Mouse (Mus musculus): ENCODE measurements at regions not wholly inside any gene's neighbourhood (a gene's known extent, or its start where the extent isn't known, plus 50 kb on each side); places are given as distances from the start of the nearest gene placed in this dataset.

DNA sequence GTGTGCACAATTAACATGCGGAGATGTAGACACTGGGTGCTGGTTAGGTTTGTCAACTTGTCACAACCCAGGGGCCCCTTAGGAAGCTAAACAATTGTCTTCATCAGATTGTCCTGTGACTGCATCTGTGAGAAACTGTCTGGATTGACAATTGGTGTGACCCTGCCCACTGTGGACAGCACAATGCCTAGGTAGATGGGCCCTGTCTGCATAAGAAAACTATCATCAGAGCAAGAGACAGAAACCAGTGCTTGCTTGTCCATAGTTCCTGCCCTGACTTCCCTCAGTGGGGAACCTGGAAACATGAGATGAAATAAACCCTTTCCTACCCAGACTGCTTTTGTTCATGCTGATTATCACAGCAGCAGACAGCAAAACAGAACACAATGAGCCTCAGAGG, 63.5 kb upstream of the Tyw5 start:
- H3K27ac ChIP-seq (ENCODE audit: low read length), result no peak overlapping the region
- no peaks in the 10 kb centered on the region for H3K27me3 ChIP-seq (ENCODE audit: control insufficient read depth, insufficient read depth, low read length)
- no peaks in the 10 kb centered on the region for H3K4me1 ChIP-seq (ENCODE audit: control insufficient read depth, insufficient read depth, low read length)
- no peaks in the 10 kb centered on the region for H3K9me3 ChIP-seq (replicated peaks; ENCODE audit: control insufficient read depth, low read length)
- H3K36me3 ChIP-seq (ENCODE audit: control insufficient read depth, insufficient read depth), result no peaks in the 10 kb centered on the region
- no peak overlapping the region for H3K4me3 ChIP-seq (ENCODE audit: low read length)
- ATAC-seq (replicated peaks; ENCODE audit: extremely low read depth, insufficient read depth, low FRiP score), result no peak
- 93% methylated on average over 1 of the region's 1 CpGs for WGBS
- no peak overlapping the region for H3K9ac ChIP-seq (ENCODE audit: low read length)
- H3K4me2 ChIP-seq (ENCODE audit: low read depth, low read length), result no peak overlapping the region

DNA sequence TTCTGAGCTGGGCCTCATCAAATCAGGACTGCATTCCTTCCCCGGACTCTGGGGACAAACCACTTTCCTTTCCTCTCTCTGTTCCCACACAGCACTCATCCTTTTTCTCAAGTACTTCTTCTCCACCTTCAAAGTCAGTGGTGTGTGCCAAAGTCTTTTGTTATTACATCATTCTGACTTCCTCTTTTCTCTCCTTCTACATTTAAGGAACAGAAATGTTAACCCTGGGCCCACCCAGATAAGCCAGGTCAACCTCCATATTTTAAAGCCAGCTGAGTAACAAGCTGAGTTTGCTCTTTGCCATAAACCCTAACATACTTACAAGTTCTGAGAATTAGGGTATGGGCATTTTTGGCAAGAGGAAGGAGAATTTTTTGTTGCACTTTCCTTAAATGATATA, 65.3 kb upstream of the Tyw5 start:
- Histone ChIP-seq H3K9me3 (replicated peaks; ENCODE audit: control insufficient read depth, low read length) (no peaks in the 10 kb centered on the region), H3K4me1 (ENCODE audit: control insufficient read depth, insufficient read depth, low read length) (no peaks in the 10 kb centered on the region), H3K9ac (ENCODE audit: low read length) (no peak overlapping the region), H3K4me2 (ENCODE audit: low read depth, low read length) (no peak overlapping the region), H3K27me3 (ENCODE audit: control insufficient read depth, insufficient read depth, low read length) (no peaks in the 10 kb centered on the region), H3K27ac (ENCODE audit: low read length) (no peak overlapping the region), H3K4me3 (ENCODE audit: low read length) (no peak overlapping the region), H3K36me3 (ENCODE audit: control insufficient read depth, insufficient read depth) (no peaks in the 10 kb centered on the region)
- no peak for ATAC-seq (replicated peaks; ENCODE audit: extremely low read depth, insufficient read depth, low FRiP score)
- WGBS, result 44% methylated on average over 1 of the region's 1 CpGs

DNA sequence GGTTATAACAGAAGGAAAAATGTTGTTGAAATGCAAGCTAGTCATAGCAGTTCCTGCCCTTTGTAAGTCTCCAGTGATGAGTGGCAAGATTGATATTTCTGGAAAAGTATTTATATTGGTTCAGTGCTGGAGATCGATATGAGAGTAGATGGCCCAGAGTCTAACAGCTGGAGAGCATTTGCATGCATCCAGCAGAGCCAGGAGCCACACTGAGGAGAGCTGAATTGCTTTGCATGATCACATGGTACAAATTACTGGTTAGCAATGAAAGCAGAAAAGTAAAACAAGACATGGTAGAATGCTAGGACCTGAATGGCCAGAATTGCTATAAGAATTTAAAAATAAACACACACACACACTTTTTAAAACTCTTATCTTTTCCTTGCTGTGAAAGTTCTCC, 70.8 kb upstream of the Tyw5 start:
- no peak overlapping the region for H3K9ac ChIP-seq (ENCODE audit: low read length)
- H3K36me3 ChIP-seq (ENCODE audit: control insufficient read depth, insufficient read depth), result no peaks in the 10 kb centered on the region
- H3K27ac ChIP-seq (ENCODE audit: low read length), result no peak overlapping the region
- H3K4me2 ChIP-seq (ENCODE audit: low read depth, low read length), result no peak overlapping the region
- no peaks in the 10 kb centered on the region for H3K27me3 ChIP-seq (ENCODE audit: control insufficient read depth, insufficient read depth, low read length)
- peaks cover 4% of the 10 kb centered on the region; the same call in 1 of the 2 replicates for H3K4me1 ChIP-seq (ENCODE audit: control insufficient read depth, insufficient read depth, low read length)
- 34% methylated on average over 1 of the region's 1 CpGs for WGBS
- no peak for ATAC-seq (replicated peaks; ENCODE audit: extremely low read depth, insufficient read depth, low FRiP score)
- H3K9me3 ChIP-seq (replicated peaks; ENCODE audit: control insufficient read depth, low read length), result no peaks in the 10 kb centered on the region
- no peak overlapping the region for H3K4me3 ChIP-seq (ENCODE audit: low read length)

DNA sequence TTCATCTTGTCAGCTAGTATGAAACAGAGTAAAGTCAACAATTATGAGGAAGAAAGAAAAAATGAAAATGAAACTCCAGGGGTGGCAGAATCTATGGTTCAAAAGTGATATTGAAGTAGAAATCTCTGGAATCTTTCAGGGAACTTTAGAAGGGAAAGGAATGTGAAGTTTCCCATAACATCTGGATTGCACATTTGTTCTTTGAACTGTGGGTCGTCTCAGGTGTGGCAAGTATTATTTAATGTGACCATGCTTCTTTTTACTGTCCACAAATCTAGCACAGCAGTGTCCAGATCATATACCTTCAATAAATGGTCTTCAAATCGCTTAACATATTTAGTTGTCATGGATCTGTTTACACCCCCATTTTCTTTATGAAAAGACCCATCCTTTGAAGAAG, 71.2 kb upstream of the Tyw5 start:
- no peak overlapping the region for H3K9ac ChIP-seq (ENCODE audit: low read length)

DNA sequence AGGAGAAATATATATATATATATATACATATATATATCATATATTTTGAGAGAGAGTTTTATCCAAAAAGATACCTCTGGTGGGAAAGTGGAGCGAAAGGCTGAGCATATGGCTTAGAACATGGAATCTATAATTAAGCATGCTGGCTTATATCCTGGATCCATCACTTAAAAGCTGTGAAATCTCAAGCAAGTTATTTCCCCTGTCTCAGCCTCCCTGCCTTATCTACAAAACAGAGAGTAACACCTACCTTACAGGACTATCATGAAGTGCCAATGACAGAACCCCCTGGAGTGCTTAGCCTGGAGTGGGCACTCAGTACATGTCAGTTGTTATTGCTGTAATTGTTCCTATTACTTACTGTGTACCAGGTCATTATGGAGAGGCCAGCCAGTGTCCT, 71.9 kb upstream of the Tyw5 start:
- H3K4me3 ChIP-seq (ENCODE audit: low read length), result no peak overlapping the region

More for the DNA sequence above, 71.2 kb upstream of the Tyw5 start:
- 63% methylated on average over 2 of the region's 2 CpGs for WGBS
- no peak overlapping the region for H3K4me3 ChIP-seq (ENCODE audit: low read length)
- peaks cover 4% of the 10 kb centered on the region; the same call in 1 of the 2 replicates for H3K4me1 ChIP-seq (ENCODE audit: control insufficient read depth, insufficient read depth, low read length)
- no peaks in the 10 kb centered on the region for H3K36me3 ChIP-seq (ENCODE audit: control insufficient read depth, insufficient read depth)
- no peak for ATAC-seq (replicated peaks; ENCODE audit: extremely low read depth, insufficient read depth, low FRiP score)
- no peak overlapping the region for H3K27ac ChIP-seq (ENCODE audit: low read length)
- H3K4me2 ChIP-seq (ENCODE audit: low read depth, low read length), result no peak overlapping the region
- H3K9me3 ChIP-seq (replicated peaks; ENCODE audit: control insufficient read depth, low read length), result no peaks in the 10 kb centered on the region
- H3K27me3 ChIP-seq (ENCODE audit: control insufficient read depth, insufficient read depth, low read length), result no peaks in the 10 kb centered on the region

DNA sequence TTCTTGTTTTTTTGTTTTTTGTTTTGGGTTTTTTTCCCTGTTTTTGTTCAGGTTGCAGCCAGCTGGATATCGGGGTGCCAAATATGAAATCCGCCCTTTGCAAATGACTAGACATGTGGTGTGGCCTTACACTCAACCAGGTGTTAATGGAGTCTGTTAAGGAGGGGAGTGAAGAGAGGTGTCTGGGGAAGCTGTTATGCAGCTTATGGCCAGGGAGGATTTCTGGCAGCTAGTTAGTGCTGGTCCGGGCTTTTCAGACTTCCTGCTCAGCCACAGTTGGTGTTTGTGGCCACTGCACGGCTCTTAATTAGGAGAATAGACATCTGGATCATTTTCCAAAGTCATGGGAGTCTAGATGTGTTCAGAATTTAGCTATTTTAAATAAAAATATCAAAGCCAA, 72.7 kb upstream of the Tyw5 start:
- no peak for ATAC-seq (replicated peaks; ENCODE audit: extremely low read depth, insufficient read depth, low FRiP score)
- no peaks in the 10 kb centered on the region for H3K27me3 ChIP-seq (ENCODE audit: control insufficient read depth, insufficient read depth, low read length)
- no peak overlapping the region for H3K4me2 ChIP-seq (ENCODE audit: low read depth, low read length)
- WGBS, result 54% methylated on average over 4 of the region's 4 CpGs
- no peak overlapping the region for H3K4me3 ChIP-seq (ENCODE audit: low read length)
- H3K9me3 ChIP-seq (replicated peaks; ENCODE audit: control insufficient read depth, low read length), result no peaks in the 10 kb centered on the region
- H3K36me3 ChIP-seq (ENCODE audit: control insufficient read depth, insufficient read depth), result no peaks in the 10 kb centered on the region
- H3K9ac ChIP-seq (ENCODE audit: low read length), result no peak overlapping the region
- peaks cover 4% of the 10 kb centered on the region; the same call in 1 of the 2 replicates for H3K4me1 ChIP-seq (ENCODE audit: control insufficient read depth, insufficient read depth, low read length)
- H3K27ac ChIP-seq (ENCODE audit: low read length), result no peak overlapping the region

More for the DNA sequence above, 71.9 kb upstream of the Tyw5 start:
- Histone ChIP-seq H3K4me1 (ENCODE audit: control insufficient read depth, insufficient read depth, low read length) (peaks cover 4% of the 10 kb centered on the region; the same call in 1 of the 2 replicates), H3K36me3 (ENCODE audit: control insufficient read depth, insufficient read depth) (no peaks in the 10 kb centered on the region), H3K4me2 (ENCODE audit: low read depth, low read length) (no peak overlapping the region), H3K9me3 (replicated peaks; ENCODE audit: control insufficient read depth, low read length) (no peaks in the 10 kb centered on the region), H3K27ac (ENCODE audit: low read length) (no peak overlapping the region), H3K27me3 (ENCODE audit: control insufficient read depth, insufficient read depth, low read length) (no peaks in the 10 kb centered on the region), H3K9ac (ENCODE audit: low read length) (no peak overlapping the region)
- WGBS, result 88% methylated on average over 1 of the region's 1 CpGs
- ATAC-seq (replicated peaks; ENCODE audit: extremely low read depth, insufficient read depth, low FRiP score), result no peak

DNA sequence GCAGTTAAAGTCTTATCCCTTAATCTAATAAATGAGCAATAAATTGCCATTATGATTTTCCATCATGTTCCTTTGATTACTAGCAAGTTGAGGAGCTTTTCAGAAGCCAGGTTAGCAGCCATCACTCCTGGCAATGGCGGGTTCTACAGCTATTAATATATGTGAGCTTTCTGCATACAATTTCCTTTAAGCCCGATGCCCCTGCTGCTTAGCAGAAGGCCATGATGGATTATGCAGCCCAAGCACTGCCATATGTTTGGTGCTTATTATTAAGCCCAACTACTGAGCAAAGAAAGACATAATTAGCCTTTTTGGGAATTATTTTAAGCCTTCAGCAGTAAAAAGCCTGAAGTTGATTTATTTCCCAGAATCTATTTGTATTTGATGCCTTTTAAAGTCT, 82.3 kb upstream of the Tyw5 start:
- no peak for ATAC-seq (replicated peaks; ENCODE audit: extremely low read depth, insufficient read depth, low FRiP score)
- 88% methylated on average over 2 of the region's 2 CpGs for WGBS

DNA sequence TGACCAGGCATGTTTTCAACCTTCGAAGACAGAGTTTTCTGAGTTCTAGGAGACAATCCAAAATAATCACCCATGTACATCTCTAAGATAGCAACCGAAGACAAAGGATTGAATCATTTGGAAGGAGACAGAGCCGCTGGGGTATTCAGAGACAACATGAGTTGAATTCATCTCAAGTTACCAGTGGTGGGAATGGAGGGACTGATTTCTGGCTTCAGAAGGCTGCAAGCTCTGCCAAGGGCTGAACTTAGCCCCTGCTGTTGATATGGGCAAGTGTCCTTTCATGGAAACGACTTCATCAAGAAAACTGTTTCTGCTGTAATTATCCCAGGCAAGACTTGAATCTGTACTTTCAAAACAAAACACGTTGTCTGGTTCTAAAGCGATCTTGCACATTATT, 82.7 kb upstream of the Tyw5 start:
- no peaks in the 10 kb centered on the region for H3K4me1 ChIP-seq (ENCODE audit: control insufficient read depth, insufficient read depth, low read length)
- H3K4me2 ChIP-seq (ENCODE audit: low read depth, low read length), result no peak overlapping the region
- no peak overlapping the region for H3K9ac ChIP-seq (ENCODE audit: low read length)
- H3K27ac ChIP-seq (ENCODE audit: low read length), result no peak overlapping the region
- no peaks in the 10 kb centered on the region for H3K9me3 ChIP-seq (replicated peaks; ENCODE audit: control insufficient read depth, low read length)
- no peaks in the 10 kb centered on the region for H3K36me3 ChIP-seq (ENCODE audit: control insufficient read depth, insufficient read depth)
- ATAC-seq (replicated peaks; ENCODE audit: extremely low read depth, insufficient read depth, low FRiP score), result no peak
- no peak overlapping the region for H3K4me3 ChIP-seq (ENCODE audit: low read length)
- WGBS, result 65% methylated on average over 6 of the region's 6 CpGs
- no peaks in the 10 kb centered on the region for H3K27me3 ChIP-seq (ENCODE audit: control insufficient read depth, insufficient read depth, low read length)

More for the DNA sequence above, 82.3 kb upstream of the Tyw5 start:
- H3K9me3 ChIP-seq (replicated peaks; ENCODE audit: control insufficient read depth, low read length), result no peaks in the 10 kb centered on the region
- H3K36me3 ChIP-seq (ENCODE audit: control insufficient read depth, insufficient read depth), result no peaks in the 10 kb centered on the region
- H3K9ac ChIP-seq (ENCODE audit: low read length), result no peak overlapping the region
- no peaks in the 10 kb centered on the region for H3K27me3 ChIP-seq (ENCODE audit: control insufficient read depth, insufficient read depth, low read length)
- no peaks in the 10 kb centered on the region for H3K4me1 ChIP-seq (ENCODE audit: control insufficient read depth, insufficient read depth, low read length)
- H3K4me2 ChIP-seq (ENCODE audit: low read depth, low read length), result no peak overlapping the region
- H3K27ac ChIP-seq (ENCODE audit: low read length), result no peak overlapping the region
- H3K4me3 ChIP-seq (ENCODE audit: low read length), result no peak overlapping the region

DNA sequence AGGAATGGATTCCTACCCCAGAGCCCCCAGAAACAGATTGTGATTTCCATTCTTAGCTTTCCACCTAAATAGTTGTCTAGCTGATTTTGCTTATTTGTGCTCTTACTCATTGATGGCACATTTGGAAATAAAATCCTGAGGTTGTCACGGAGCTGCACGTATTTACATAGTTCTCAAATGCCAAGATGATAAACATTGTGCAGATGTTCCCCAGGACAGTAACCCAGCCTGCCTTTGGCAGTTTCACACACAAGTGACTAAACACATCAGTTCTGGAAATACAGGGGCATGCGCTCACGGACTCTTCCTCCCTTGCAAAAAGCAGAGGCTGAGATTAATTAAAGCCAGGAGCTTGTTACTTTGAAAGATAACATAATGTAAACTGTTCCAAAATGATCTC, 83.1 kb upstream of the Tyw5 start:
- Histone ChIP-seq H3K4me3 (ENCODE audit: low read length) (no peak overlapping the region), H3K4me2 (ENCODE audit: low read depth, low read length) (no peak overlapping the region), H3K27ac (ENCODE audit: low read length) (no peak overlapping the region), H3K27me3 (ENCODE audit: control insufficient read depth, insufficient read depth, low read length) (no peaks in the 10 kb centered on the region), H3K4me1 (ENCODE audit: control insufficient read depth, insufficient read depth, low read length) (no peaks in the 10 kb centered on the region), H3K9me3 (replicated peaks; ENCODE audit: control insufficient read depth, low read length) (no peaks in the 10 kb centered on the region), H3K36me3 (ENCODE audit: control insufficient read depth, insufficient read depth) (no peaks in the 10 kb centered on the region), H3K9ac (ENCODE audit: low read length) (no peak overlapping the region)
- WGBS, result 62% methylated on average over 4 of the region's 4 CpGs
- no peak for ATAC-seq (replicated peaks; ENCODE audit: extremely low read depth, insufficient read depth, low FRiP score)

DNA sequence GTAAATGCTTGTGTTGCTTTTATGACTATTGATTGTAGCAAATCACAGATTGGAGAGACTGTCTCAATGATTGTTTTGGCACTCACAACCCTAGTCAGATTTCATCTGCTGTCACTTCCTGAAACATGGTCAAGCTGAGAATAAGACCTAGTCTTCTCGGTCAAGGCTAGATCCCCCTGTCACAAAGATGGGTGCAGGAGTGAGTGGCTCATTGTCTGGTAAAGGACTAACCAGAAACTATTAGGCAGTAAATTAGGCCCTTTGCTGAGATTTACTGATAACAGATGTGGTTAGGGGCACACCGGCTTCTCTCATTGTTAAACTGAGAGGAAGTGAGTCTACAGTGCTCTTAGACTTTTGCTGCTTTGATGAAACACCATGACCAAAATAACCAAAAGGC, 85.8 kb upstream of the Tyw5 start:
- no peaks in the 10 kb centered on the region for H3K9me3 ChIP-seq (replicated peaks; ENCODE audit: control insufficient read depth, low read length)
- no peak overlapping the region for H3K4me2 ChIP-seq (ENCODE audit: low read depth, low read length)
- H3K4me3 ChIP-seq (ENCODE audit: low read length), result no peak overlapping the region
- 63% methylated on average over 2 of the region's 2 CpGs for WGBS
- no peak for ATAC-seq (replicated peaks; ENCODE audit: extremely low read depth, insufficient read depth, low FRiP score)
- H3K9ac ChIP-seq (ENCODE audit: low read length), result no peak overlapping the region
- H3K36me3 ChIP-seq (ENCODE audit: control insufficient read depth, insufficient read depth), result no peaks in the 10 kb centered on the region
- H3K4me1 ChIP-seq (ENCODE audit: control insufficient read depth, insufficient read depth, low read length), result no peaks in the 10 kb centered on the region
- H3K27ac ChIP-seq (ENCODE audit: low read length), result no peak overlapping the region
- no peaks in the 10 kb centered on the region for H3K27me3 ChIP-seq (ENCODE audit: control insufficient read depth, insufficient read depth, low read length)
